Mouse (Mus musculus): ENCODE results near the gene Hsd11b2.

The Hsd11b2 gene

DNA sequence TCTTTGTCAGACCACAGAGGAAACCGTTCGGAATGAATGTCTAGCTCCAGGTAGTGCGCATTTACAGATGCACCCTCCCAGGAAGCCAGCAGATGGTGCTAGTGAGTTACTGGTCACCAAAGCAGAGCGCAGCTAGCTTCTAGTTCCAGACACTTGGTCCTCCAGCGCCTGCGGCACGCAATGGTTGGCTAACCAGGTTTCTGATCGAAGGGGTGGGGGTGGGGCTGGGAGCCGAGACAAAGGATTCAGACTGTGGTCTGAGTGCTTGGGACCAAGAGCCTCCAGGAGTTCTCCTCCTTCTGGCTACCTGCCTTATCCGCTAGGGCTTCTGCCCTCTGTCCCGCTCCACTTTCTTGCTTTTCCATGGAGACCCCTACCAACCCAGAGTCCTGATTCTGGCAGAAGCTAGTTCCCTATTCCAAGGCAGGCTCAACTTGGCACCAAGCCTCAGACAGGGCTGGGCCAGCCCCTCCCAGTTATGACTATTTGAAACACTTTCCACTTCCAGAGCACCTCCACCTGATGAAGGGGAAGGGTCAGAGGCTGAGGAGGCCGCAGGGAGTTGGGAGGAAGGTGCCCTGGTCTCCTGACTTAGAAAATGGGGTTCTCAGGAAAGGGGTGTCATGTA lies 2.4 kb upstream of the Hsd11b2 start:
- in situ Hi-C loops (cut with MboI; ENCODE audit: low pct_unique_long_range_greater_than_20kb in 1 of 2, low sequenced_read_pairs in 2 of 2, unreplicated experiment in 1 of 2): no loop called here

- in situ Hi-C loops (cut with MboI; ENCODE audit: low pct_unique_long_range_greater_than_20kb in 1 of 2, low sequenced_read_pairs in 2 of 2, unreplicated experiment in 1 of 2): no loop called here
Observed at GRCm38 (mm10) chr8:105517346-105517745, 1.2 kb upstream of the Hsd11b2 start.

DNA sequence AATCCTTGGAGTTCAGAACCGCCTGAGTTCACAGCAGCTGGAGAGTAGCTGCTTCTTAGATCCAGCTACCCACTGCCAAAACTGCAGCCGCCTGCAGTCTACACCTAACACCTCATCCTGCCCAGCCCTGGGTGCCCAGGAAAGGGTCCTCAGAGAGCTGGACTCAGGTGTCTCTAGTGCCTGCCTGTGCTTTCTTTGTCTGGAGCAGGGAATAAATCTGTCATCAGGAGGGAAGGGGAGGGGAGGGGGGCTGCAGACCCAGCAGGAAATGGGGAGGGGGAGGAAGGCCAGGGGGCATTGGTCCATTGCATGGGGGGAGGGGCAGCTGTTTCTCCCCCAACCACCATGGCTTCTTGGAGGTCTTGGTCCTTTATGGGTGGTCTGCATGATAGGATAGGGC lies 1.0 kb downstream of the Hsd11b2 start:
- in situ Hi-C loops (cut with MboI; ENCODE audit: low pct_unique_long_range_greater_than_20kb in 1 of 2, low sequenced_read_pairs in 2 of 2, unreplicated experiment in 1 of 2): no loop called here

DNA sequence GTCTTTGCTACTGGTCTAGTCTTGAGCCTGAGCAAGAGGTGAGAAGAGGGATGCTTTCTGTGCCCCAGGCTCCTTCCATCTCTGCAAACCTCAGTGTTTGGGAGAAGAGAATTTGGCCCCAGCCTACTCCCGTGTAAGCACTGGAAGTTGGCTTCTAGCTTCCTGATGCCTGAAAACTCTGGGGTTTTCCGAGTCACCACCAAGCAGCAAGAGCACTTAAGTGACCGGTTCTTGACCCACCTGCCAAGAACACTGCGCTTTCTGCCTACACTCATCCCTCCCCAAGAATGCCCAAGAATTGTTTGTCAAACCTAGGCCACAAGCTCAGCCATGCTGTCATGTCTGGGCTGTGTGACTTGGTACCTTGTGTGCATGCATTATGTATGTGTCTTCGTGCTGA lies 2.0 kb downstream of the Hsd11b2 start:
- in situ Hi-C loops (cut with MboI; ENCODE audit: low pct_unique_long_range_greater_than_20kb in 1 of 2, low sequenced_read_pairs in 2 of 2, unreplicated experiment in 1 of 2): no loop called here

DNA sequence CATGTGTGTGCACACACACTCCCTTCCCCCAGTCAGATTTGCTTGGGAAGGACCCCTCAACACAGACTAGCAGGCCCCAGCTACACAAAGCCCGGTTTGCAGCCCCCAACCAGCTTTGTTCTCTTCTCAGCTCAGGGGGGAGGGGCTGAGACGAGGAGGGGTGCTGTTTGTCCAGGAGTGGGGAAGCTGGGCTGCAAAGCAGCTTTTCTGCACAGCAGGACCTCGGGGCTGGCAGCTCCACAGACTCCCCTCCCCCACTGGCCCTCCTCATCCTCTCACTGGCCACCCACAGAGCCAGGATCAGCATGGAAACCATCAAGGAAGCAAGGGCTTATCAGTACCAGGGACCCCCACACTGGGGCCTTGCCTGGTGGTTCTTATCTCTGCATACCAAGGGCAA lies 2.5 kb downstream of the Hsd11b2 start:
- in situ Hi-C loops (cut with MboI; ENCODE audit: low pct_unique_long_range_greater_than_20kb in 1 of 2, low sequenced_read_pairs in 2 of 2, unreplicated experiment in 1 of 2): no loop called here

DNA sequence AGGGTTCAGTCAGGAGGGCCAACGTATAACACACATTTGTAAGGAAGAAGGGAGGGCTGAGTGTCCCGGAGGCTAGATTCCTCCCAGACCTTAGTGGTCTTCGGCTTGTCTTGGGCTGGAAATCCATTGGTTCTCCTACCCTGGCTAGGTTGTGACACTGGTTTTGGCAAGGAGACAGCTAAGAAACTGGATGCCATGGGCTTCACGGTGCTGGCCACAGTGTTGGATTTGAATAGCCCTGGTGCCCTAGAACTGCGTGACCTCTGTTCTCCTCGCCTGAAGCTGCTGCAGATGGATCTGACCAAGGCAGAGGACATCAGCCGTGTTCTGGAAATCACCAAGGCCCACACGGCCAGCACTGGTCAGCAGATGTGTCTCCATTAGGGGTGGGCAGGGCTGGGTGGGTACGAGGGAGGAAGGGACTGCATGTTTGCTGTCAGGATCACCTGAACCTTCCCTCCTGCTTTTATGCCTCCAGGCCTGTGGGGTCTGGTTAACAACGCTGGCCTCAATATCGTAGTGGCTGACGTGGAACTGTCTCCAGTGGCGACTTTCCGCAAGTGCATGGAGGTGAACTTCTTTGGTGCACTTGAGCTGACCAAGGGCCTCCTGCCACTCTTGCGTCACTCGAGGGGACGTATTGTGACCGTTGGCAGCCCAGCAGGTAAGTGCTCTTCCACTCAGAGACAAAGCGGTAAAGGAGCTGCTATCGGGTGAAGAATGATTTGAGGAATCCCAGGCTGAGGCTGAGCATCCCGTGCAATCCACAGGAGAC lies 3.6 kb downstream of the Hsd11b2 start:
- in situ Hi-C loops (cut with MboI; ENCODE audit: low pct_unique_long_range_greater_than_20kb in 1 of 2, low sequenced_read_pairs in 2 of 2, unreplicated experiment in 1 of 2): no loop called here

DNA sequence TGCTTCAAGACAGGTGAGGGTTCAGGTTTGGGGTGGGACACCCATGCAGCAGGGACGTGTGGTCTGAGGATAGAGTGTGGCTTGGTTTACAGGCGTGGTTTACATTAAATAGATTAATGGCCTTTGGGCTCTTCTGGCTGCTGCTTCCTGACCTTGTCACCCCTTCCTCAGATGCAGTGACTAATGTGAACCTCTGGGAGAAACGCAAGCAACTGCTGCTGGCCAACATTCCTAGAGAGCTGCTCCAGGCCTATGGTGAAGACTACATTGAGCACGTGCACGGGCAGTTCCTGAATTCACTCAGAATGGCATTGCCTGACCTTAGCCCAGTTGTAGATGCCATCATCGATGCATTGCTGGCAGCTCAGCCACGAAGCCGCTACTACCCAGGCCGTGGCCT lies 4.3 kb downstream of the Hsd11b2 start:
- in situ Hi-C loops (cut with MboI; ENCODE audit: low pct_unique_long_range_greater_than_20kb in 1 of 2, low sequenced_read_pairs in 2 of 2, unreplicated experiment in 1 of 2): no loop called here

- in situ Hi-C loops (cut with MboI; ENCODE audit: low pct_unique_long_range_greater_than_20kb in 1 of 2, low sequenced_read_pairs in 2 of 2, unreplicated experiment in 1 of 2): no loop called here
Observed at GRCm38 (mm10) chr8:105527110-105527509, 8.6 kb downstream of the Hsd11b2 start.

DNA sequence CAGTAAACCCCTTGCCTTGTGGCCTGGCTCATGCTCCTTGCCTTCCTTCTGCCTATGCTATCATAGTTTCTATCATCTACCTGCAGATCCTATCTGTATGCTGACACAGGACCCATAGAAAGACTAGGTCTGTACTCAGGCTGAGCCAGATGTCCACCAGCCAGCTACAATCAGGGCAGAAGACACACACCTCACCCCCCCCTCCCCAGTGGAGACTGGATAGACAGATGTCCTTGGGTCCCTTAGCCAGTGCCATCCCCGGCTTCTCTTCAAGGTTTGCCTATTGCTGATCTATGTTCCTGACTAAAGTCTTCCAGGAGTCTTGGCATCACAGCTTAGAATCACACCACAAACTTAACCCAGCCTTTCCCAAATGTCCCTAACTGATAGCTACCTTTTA lies 9.7 kb downstream of the Hsd11b2 start:
- in situ Hi-C loops (cut with MboI; ENCODE audit: low pct_unique_long_range_greater_than_20kb in 1 of 2, low sequenced_read_pairs in 2 of 2, unreplicated experiment in 1 of 2): no loop called here

DNA sequence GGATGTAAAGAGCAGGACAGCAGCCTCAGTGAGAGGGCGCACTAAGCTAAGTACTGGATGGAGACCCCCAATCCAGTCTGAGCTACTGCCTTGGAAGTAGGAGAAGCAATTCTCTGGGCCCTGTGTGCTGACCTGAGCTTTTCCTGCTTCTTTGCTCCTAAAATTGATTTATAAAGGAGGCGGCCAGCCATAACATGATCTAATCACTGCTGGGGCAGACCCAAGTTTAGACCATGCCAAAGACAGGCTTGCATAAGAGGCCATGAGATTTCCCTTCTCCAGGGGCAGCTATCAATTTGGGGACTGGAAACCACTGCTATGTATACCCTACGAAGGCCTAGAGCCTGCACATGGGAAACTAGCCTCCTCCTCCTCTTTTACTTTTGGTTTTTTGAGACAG lies 10.7 kb downstream of the Hsd11b2 start:
- in situ Hi-C loops (cut with MboI; ENCODE audit: low pct_unique_long_range_greater_than_20kb in 1 of 2, low sequenced_read_pairs in 2 of 2, unreplicated experiment in 1 of 2): no loop called here

DNA sequence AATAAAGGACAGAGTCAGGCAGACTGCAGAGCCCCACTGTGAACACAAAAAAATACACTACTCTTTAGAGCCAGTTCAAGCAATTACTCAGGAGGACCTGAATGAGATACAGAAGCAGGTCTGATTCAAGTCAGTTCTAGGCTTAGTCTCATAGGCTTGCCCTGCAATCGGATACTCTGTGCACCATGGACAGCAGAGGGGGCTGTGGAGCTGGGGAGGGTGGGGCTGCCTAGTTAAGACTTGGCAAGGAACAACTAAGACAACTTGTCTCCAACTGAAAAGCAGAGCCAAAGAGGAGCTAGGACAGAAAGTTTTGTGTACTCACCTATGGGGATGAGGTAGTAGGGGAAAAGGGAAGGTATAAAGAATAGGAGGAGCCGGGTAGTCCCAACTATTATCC lies 13.2 kb downstream of the Hsd11b2 start:
- in situ Hi-C loops (cut with MboI; ENCODE audit: low pct_unique_long_range_greater_than_20kb in 1 of 2, low sequenced_read_pairs in 2 of 2, unreplicated experiment in 1 of 2): no loop called here

DNA sequence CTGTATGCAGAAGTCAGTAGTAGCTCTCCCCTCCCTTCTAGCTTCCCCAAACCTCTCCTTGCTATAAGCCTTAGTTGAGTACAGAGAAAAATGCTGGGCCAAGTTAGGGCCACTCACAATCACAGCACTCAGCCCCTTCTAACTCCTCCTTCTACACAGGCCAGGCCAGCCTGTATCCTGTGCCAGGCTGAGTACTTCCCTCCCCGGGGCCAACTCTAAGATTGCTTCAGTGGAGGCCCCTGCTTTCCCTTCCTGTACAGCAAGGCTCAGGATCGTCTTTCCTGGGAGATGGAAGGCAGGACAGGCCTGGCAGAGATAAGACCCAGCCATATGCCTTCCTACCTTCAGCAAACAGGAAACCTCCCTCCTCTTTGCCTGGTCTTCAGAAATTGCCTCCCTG lies 14.9 kb downstream of the Hsd11b2 start:
- in situ Hi-C loops (cut with MboI; ENCODE audit: low pct_unique_long_range_greater_than_20kb in 1 of 2, low sequenced_read_pairs in 2 of 2, unreplicated experiment in 1 of 2): no loop called here

DNA sequence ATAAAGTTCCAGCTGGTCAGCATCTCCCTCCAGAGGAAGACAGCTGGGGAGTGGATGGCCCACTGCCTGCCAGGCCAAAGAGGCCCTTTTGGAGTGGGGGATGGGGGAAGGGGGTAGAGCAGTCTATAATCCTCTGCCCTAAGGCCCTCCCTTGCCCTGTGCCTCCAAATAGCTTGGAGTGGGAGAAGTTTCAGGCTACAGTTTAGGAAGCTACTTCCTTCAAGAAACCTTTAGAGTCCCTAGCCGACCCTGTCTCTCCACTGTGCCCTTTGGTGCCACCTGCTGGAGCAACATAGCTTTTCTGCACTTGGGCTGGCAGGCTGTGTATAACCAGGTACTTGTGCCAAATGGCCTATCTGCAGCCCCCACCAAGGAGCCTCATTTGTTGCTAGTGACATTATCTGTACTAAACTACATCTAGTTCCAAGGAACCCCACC lies 15.4 kb downstream of the Hsd11b2 start:
- in situ Hi-C loops (cut with MboI; ENCODE audit: low pct_unique_long_range_greater_than_20kb in 1 of 2, low sequenced_read_pairs in 2 of 2, unreplicated experiment in 1 of 2): no loop called here

DNA sequence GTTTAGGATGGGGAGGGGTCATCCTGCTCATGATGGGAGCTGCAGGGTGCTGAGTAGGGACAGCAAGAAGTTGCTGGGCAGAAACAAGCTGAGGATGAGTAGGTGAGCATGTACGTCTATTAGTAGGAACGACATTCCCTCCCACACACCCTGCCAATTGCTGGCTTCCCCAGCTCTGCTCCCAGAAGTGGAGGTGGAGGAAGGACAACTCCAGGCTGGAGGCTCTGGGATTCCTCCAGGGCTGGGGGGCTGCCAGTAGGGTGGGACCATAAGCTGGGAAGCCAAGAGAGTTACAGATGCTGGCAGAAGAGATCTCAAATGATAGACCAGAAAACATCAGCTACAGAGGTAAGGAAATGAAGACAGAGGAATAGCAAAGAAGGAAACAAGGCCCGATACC lies 18.0 kb downstream of the Hsd11b2 start:
- in situ Hi-C loops (cut with MboI; ENCODE audit: low pct_unique_long_range_greater_than_20kb in 1 of 2, low sequenced_read_pairs in 2 of 2, unreplicated experiment in 1 of 2): no loop called here

DNA sequence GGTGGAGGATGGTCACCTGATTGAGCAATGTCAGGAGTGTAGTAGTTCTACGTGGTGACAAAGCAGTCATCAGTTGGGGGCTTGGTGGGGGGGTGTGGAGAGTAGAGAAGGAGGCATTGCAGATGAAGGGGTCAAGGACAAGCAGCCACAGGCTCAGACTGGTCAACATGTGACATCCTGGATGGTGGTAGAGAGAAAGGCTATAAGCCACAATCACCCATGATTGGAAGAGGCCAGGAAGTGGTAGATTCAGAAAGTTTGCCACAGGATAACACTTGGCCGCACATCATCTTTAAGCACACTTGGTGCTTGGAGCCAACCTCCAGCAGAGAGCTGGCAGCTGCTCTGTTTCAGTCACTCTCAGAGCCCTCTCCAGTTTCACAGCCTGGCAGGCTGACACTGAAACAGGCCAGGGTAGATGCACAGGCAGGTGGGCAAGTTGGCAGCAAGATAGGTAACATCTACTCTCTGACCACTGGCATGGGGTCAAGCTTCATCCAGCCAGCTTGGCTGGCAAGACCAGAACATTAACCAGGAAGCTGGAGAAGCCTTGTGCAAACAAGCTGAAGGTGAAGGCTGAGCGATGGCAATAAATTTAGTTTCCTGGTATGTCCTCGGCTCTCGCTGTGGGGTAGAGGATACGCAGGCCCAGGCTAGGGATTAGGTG lies 18.6 kb downstream of the Hsd11b2 start:
- in situ Hi-C loops (cut with MboI; ENCODE audit: low pct_unique_long_range_greater_than_20kb in 1 of 2, low sequenced_read_pairs in 2 of 2, unreplicated experiment in 1 of 2): no loop called here

DNA sequence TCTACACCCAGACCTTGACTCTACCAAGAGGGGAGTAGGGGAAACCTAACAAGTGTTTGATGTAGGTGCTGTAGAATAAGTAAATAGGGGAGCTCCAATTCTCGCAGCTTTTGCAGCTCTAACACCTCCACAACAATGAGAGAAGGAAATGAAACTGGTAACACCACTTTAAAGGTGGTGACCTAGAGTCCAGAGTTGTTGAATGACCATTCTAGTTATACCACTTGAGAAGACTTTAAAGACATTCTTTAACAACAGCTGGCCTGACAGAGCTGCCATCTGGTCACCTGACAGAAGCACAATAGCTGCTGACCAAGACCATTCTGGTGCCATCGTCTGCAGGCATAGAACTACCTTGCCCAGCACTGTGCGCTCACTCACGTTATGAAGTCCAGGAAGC lies 20.4 kb downstream of the Hsd11b2 start:
- in situ Hi-C loops (cut with MboI; ENCODE audit: low pct_unique_long_range_greater_than_20kb in 1 of 2, low sequenced_read_pairs in 2 of 2, unreplicated experiment in 1 of 2): no loop called here

DNA sequence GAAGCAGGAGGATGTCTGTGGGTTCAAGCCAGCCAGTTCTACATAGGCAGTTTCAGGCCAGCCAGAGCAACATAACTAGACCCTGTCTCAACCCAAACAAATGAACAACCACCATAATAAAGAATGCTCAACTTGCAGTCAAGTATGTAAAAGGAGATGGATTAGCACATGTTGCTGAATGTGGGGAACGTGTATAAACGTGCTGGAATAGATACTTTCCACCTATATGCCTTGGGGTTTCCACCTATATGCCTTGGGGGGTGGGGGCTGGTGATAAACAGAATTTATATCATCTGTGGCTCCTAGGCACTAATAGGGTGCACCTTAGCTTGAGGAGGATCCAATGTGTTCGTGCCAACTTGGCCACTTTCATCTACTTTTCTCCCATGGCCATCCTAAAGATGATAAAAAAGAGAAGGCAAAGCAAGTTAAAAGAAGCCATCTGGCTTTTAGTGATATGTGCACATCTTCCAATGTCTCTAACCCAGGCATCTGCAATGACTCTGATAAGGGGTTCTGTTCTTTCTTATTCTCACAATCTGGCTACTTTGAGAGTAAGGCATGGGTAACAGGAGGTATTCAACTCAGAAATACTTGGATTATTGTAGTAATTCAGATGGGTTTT lies 23.6 kb downstream of the Hsd11b2 start:
- in situ Hi-C loops (cut with MboI; ENCODE audit: low pct_unique_long_range_greater_than_20kb in 1 of 2, low sequenced_read_pairs in 2 of 2, unreplicated experiment in 1 of 2): no loop called here

GRCm38 (mm10) chr8:105542808-105543207 lies 24.3 kb downstream of the Hsd11b2 start:
- in situ Hi-C loops (cut with MboI; ENCODE audit: low pct_unique_long_range_greater_than_20kb in 1 of 2, low sequenced_read_pairs in 2 of 2, unreplicated experiment in 1 of 2): no loop called here

DNA sequence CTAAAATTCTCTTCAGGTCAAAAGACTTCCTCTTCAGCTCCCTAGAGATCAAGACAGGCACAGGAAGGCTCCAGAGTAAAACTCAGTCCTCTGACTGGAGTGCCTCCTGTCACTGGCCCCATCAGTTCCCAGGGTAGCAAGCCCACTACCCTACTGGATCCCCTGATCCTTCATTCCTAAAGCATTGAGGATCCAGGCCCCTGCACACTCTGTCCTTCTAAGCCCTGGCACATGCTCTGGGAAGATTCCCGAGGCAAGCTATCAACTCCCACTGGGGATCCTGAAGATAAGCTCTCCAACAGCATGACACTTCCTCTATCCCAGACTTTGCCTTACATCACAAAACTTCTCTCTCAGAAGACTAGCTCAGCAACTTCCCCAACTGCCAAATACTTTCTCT lies 25.1 kb downstream of the Hsd11b2 start:
- in situ Hi-C loops (cut with MboI; ENCODE audit: low pct_unique_long_range_greater_than_20kb in 1 of 2, low sequenced_read_pairs in 2 of 2, unreplicated experiment in 1 of 2): no loop called here

Measured in mouse embryonic stem cell (cell line).